Mouse (Mus musculus) ES-Bruce4 (cell line): ENCODE measurements at regions not wholly inside any gene's neighbourhood (a gene's known extent, or its start where the extent isn't known, plus 50 kb on each side); places are given as distances from the start of the nearest gene placed in this dataset.

Experiments used
- H3K27ac ChIP-seq: 2 replicates; pipeline ENCODE4 v1.5.1; 2012; ENCODE audit warnings: low read length, inconsistent platforms; ENCODE audit not compliant: insufficient read depth
- H3K27me3 ChIP-seq: 2 replicates; pipeline ENCODE4 v1.6.1; 2012; ENCODE audit warnings: mild to moderate bottlenecking, low read length, inconsistent platforms; ENCODE audit not compliant: control insufficient read depth, poor library complexity, insufficient read depth, severe bottlenecking
- H3K36me3 ChIP-seq: 2 replicates; pipeline ENCODE4 v1.6.1; 2012; ENCODE audit warnings: inconsistent platforms, mild to moderate bottlenecking, low read length, moderate library complexity; ENCODE audit not compliant: control insufficient read depth, poor library complexity, insufficient read depth, severe bottlenecking
- H3K4me1 ChIP-seq: one replicate; pipeline ENCODE4 v1.8.1; 2011; ENCODE audit warnings: low read length; ENCODE audit not compliant: control insufficient read depth, insufficient read depth
- H3K4me3 ChIP-seq: 2 replicates; pipeline ENCODE4 v1.5.1; 2011; ENCODE audit warnings: low read depth, mild to moderate bottlenecking, low read length
- H3K9ac ChIP-seq: 2 replicates; pipeline ENCODE4 v1.6.1; 2012; ENCODE audit warnings: low read depth, mild to moderate bottlenecking, inconsistent platforms; ENCODE audit not compliant: poor library complexity, severe bottlenecking
- H3K9me3 ChIP-seq: replicated peaks from 2 replicates; pipeline ENCODE4 v1.6.1; 2012; ENCODE audit warnings: mild to moderate bottlenecking, low read length, inconsistent platforms; ENCODE audit not compliant: control insufficient read depth, poor library complexity, insufficient read depth, severe bottlenecking
- CTCF ChIP-seq: IDR thresholded peaks from one replicate; pipeline ENCODE4 v1.8.1; 2011; ENCODE audit warnings: low read depth, low read length
- EP300 ChIP-seq: IDR thresholded peaks from 2 replicates; pipeline ENCODE4 v1.6.1; 2011; ENCODE audit warnings: low read depth, low read length; ENCODE audit not compliant: insufficient read depth
- POLR2A ChIP-seq: IDR thresholded peaks from one replicate; pipeline ENCODE4 v1.8.1; 2011; ENCODE audit warnings: low read length; ENCODE audit not compliant: insufficient read depth

DNA sequence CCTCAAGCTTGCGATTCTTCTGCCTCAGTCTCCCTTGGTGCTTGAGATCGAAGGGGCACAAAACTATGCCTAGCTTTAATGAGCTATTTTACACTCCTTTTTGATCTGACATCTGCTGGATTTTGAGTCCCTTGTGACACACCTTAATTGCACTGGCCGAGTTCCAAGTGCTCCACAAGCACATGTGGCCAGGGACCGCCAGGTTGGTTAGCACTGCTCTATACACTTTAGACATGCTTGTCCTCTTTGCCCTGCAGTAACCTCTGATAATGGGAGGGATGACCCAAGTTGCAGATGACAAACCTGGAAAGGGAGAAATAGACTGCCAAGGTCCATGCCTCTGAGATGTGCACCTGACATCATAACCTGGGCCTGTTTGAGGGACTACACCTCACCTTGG, 124.7 kb downstream of the Sall1 start:
- Histone ChIP-seq H3K4me3 (no peak overlapping the region), H3K27me3 (no peaks in the 10 kb centered on the region), H3K4me1 (no peaks in the 10 kb centered on the region), H3K9me3 (no peaks in the 10 kb centered on the region), H3K9ac (no peak overlapping the region), H3K36me3 (no peaks in the 10 kb centered on the region), H3K27ac (no peak overlapping the region)
- no peak for TF ChIP-seq EP300
- TF ChIP-seq CTCF = no peak
- TF ChIP-seq POLR2A = no peak

DNA sequence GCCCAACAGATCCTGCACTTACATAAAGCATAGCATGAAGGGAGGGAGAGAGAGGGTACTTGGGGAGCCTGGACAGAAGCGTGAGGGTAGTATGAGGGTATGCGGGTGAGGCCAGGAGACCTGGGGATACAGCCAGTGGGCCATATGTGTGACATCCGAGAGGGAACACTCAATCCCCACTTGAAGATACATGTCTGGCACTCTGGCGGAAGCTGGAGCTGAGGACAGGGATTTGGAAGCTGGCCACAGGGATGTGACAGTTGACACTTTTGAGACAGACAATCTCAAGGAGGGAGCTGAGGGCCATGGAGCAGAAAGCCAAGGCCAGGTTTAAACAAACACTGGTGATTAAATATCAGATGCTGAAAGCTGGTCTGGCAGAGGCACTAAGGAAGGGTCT, 127.9 kb downstream of the Sall1 start:
- TF ChIP-seq CTCF (no peak), POLR2A (no peak), EP300 (no peak)
- no peaks in the 10 kb centered on the region for H3K4me1 ChIP-seq

DNA sequence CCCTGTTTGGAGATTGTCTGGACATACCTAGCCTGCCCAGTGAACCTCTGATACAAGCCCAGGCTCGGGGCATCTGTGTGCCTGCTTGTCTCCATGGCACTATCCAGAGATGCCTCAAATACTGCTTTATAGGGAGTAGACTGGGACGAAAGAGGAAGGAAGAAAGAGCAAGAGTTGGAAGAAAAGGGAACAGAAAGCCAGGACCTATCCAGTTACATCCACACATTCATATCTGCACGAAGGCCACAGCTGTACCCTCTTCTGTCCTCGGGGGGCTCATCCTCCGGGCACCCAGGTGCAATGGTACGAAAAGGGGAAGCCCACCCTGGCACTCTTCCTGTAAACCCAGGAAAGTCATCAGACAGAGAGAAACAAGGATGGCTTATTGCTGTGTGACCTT, 129.3 kb downstream of the Sall1 start:
- Histone ChIP-seq H3K4me1 (no peaks in the 10 kb centered on the region), H3K9ac (no peak overlapping the region), H3K4me3 (no peak overlapping the region), H3K9me3 (no peaks in the 10 kb centered on the region), H3K36me3 (no peaks in the 10 kb centered on the region), H3K27ac (no peak overlapping the region), H3K27me3 (no peaks in the 10 kb centered on the region)
- TF ChIP-seq CTCF = no peak
- no peak for TF ChIP-seq EP300
- TF ChIP-seq POLR2A = no peak

More for the DNA sequence above, 127.9 kb downstream of the Sall1 start:
- Histone ChIP-seq H3K9me3 (no peaks in the 10 kb centered on the region), H3K9ac (no peak overlapping the region), H3K36me3 (no peaks in the 10 kb centered on the region), H3K27me3 (no peaks in the 10 kb centered on the region), H3K4me3 (no peak overlapping the region), H3K27ac (no peak overlapping the region)

DNA sequence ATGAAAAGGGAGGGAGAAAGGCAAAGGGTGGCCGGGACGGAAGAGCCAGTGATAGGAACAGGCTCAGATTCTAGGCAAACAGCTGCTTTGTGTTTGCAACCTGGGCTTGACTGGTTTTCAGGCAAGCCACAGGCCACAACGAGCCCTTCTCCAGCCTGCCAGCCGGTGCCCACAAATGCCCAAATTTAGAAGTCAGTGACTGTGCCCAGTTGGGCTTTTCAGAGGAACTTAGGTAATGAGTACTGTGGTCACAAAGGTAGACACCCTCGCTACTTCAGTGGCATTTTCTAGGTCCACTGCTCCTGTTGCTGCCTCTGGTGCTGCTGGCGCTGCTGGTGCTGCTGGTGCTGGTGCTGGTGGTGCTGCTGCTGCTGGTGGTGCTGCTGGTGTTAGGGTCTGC, 129.8 kb downstream of the Sall1 start:
- H3K27me3 ChIP-seq = no peaks in the 10 kb centered on the region
- TF ChIP-seq POLR2A (no peak), EP300 (no peak)

DNA sequence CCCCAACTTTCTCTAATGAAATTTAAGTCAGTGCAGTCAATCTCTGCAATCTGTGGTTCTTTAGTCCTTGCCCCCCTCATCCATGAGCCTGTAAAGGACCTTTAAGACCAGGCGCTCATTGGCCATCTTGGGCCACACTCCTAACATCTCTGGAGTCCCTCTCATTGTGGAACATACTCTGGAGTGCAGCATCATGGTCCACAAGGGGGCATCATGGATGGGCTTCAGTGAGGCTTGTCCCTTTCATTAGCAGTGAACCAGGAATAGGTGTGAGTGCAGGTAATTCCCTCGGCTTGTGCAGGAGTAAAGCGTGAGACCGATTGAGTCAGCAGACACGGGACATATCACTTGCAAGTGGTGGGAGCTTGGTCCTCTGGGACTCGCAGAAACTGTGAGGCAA, 137.7 kb downstream of the Sall1 start:
- peak; percentile 7 for TF ChIP-seq CTCF
- no peak for TF ChIP-seq POLR2A
- Histone ChIP-seq H3K9ac (no peak overlapping the region), H3K4me1 (no peaks in the 10 kb centered on the region), H3K4me3 (no peak overlapping the region), H3K9me3 (no peaks in the 10 kb centered on the region), H3K36me3 (no peaks in the 10 kb centered on the region), H3K27me3 (no peaks in the 10 kb centered on the region), H3K27ac (no peak overlapping the region)

More for the DNA sequence above, 129.8 kb downstream of the Sall1 start:
- no peak overlapping the region for H3K4me3 ChIP-seq
- H3K27ac ChIP-seq = no peak overlapping the region
- H3K9me3 ChIP-seq = no peaks in the 10 kb centered on the region
- no peak overlapping the region for H3K9ac ChIP-seq
- H3K4me1 ChIP-seq = no peaks in the 10 kb centered on the region
- no peaks in the 10 kb centered on the region for H3K36me3 ChIP-seq

DNA sequence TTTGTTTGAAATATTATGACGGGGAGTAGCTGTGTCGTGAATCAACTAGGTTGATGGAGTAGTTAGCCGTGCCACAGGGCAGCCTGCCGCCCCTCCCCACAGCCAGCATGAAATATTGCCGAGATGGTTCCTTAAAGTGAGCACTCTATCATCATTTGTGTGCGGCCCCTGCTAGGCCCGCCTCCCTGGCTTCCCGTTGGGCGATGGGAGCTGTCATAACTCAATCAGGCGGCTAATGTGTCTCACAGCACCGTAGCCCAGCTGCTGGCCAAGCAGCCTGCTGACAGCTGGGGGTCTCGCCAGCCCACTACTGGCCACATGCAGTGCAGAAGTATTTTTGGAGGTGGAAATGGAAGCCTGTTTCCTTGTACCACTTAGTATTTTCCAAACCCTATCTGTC, 140.9 kb downstream of the Sall1 start:
- no peaks in the 10 kb centered on the region for H3K4me1 ChIP-seq
- no peak overlapping the region for H3K4me3 ChIP-seq
- no peak overlapping the region for H3K27ac ChIP-seq
- no peak for TF ChIP-seq CTCF
- TF ChIP-seq POLR2A = no peak
- no peak for TF ChIP-seq EP300
- no peaks in the 10 kb centered on the region for H3K9me3 ChIP-seq
- no peaks in the 10 kb centered on the region for H3K36me3 ChIP-seq
- no peaks in the 10 kb centered on the region for H3K27me3 ChIP-seq
- no peak overlapping the region for H3K9ac ChIP-seq
